Mouse (Mus musculus): ENCODE results near the gene Txnl4b. TPM values are rescaled to one million over a fixed set of nuclear protein-coding genes. Genes with fewer than 3 reads are reported as not detected.
A peak's percentile ranks its signal among the peaks of the same experiment; 100 is the strongest.

Txnl4b gene
- total and polyA plus RNA-seq, 3 experiments = 8.4 to 9.5 TPM; not detected in 1

- TF ChIP-seq RCOR1 (IDR thresholded peaks at IDR 0.05; ENCODE audit: low read depth, low read length) = no peak
- TF ChIP-seq USF1 (IDR thresholded peaks at IDR 0.05; ENCODE audit: low read depth, low read length) = no peak
- 0 out of 2 replicates have a peak, but pooled peaks have one; percentile 11 for TF ChIP-seq ZC3H11A (IDR thresholded peaks at IDR 0.05; ENCODE audit: low read depth, low read length)
- TF ChIP-seq CHD1 (IDR thresholded peaks at IDR 0.05; ENCODE audit: low read depth, low read length) = no peak
- peak; percentile 76 for TF ChIP-seq SMC3 (IDR thresholded peaks at IDR 0.05; ENCODE audit: low read depth, low read length)
- no peak for TF ChIP-seq USF2 (IDR thresholded peaks at IDR 0.05; ENCODE audit: borderline replicate concordance in 1 of 2, insufficient read depth in 1 of 2, low read depth in 1 of 2, low read length in 2 of 2)
- no peak for TF ChIP-seq POLR2AphosphoS5 (IDR thresholded peaks at IDR 0.05; ENCODE audit: borderline replicate concordance, low read depth, low read length)
- peak; percentile 45 for TF ChIP-seq RAD21 (IDR thresholded peaks at IDR 0.05; ENCODE audit: low read depth, low read length)
- TF ChIP-seq CTCF (IDR thresholded peaks at IDR 0.05 in 2 of 3, conservative IDR thresholded peaks at IDR 0.05 in 1 of 3; ENCODE audit: control insufficient read depth in 1 of 3, insufficient read depth in 1 of 3, low read depth in 2 of 3, low read length in 3 of 3, poor library complexity in 1 of 3, severe bottlenecking in 1 of 3) = peak; percentile 83 to 99 (median 87)
- Histone ChIP-seq H3K27ac (ENCODE audit: control insufficient read depth, low read depth, low read length) (no peak overlapping the region), H3K36me3 (ENCODE audit: control insufficient read depth in 1 of 2, insufficient read depth in 2 of 2, low read length in 2 of 2) (peaks cover 0 to 11% of the 10 kb centered on the region in 2 experiments; a peak in 3 of 4 replicates), H3K27me3 (ENCODE audit: control insufficient read depth in 1 of 2, insufficient read depth in 2 of 2, low read length in 2 of 2) (no peaks in the 10 kb centered on the region), H3K4me1 (ENCODE audit: control insufficient read depth in 1 of 2, insufficient read depth in 2 of 2, low read length in 2 of 2) (peaks cover 2 to 13% of the 10 kb centered on the region in 2 experiments; a peak in 3 of 4 replicates), H3K79me2 (ENCODE audit: control insufficient read depth, insufficient read depth, low read length, poor library complexity) (no peaks in the 10 kb centered on the region), H3K9me3 (replicated peaks; ENCODE audit: insufficient read depth, low read length) (no peaks in the 10 kb centered on the region), H3K9ac (ENCODE audit: control insufficient read depth, low read depth, low read length, poor library complexity, severe bottlenecking) (no peak overlapping the region), H3K4me3 (ENCODE audit: control insufficient read depth in 1 of 2, insufficient read depth in 1 of 2, low read depth in 2 of 2, low read length in 2 of 2) (no peak overlapping the region)
- DNase-seq (ENCODE audit: low read depth, low spot score) = peak; percentile 70
Measured at GRCm38 (mm10) chr8:109595854-109596253, 30.2 kb downstream of the Txnl4b start.

- Histone ChIP-seq H3K9ac (ENCODE audit: control insufficient read depth, low read depth, low read length, poor library complexity, severe bottlenecking) (no peak overlapping the region), H3K36me3 (ENCODE audit: control insufficient read depth in 1 of 2, insufficient read depth in 2 of 2, low read length in 2 of 2) (peaks cover 0 to 15% of the 10 kb centered on the region in 2 experiments; a peak in 2 of 4 replicates), H3K4me1 (ENCODE audit: control insufficient read depth in 1 of 2, insufficient read depth in 2 of 2, low read length in 2 of 2) (peaks cover 4 to 6% of the 10 kb centered on the region in 2 experiments), H3K79me2 (ENCODE audit: control insufficient read depth, insufficient read depth, low read length, poor library complexity) (peaks cover 6% of the 10 kb centered on the region), H3K4me3 (ENCODE audit: control insufficient read depth in 1 of 2, insufficient read depth in 1 of 2, low read depth in 2 of 2, low read length in 2 of 2) (no peak overlapping the region), H3K27me3 (ENCODE audit: control insufficient read depth in 1 of 2, insufficient read depth in 2 of 2, low read length in 2 of 2) (no peaks in the 10 kb centered on the region), H3K27ac (ENCODE audit: control insufficient read depth, low read depth, low read length) (no peak overlapping the region), H3K9me3 (replicated peaks; ENCODE audit: insufficient read depth, low read length) (no peaks in the 10 kb centered on the region)
- DNase-seq (ENCODE audit: low read depth, low spot score) = no peak
- TF ChIP-seq HCFC1 (IDR thresholded peaks at IDR 0.05; ENCODE audit: low read depth, low read length) (no peak), CTCF (IDR thresholded peaks at IDR 0.05 in 2 of 3, conservative IDR thresholded peaks at IDR 0.05 in 1 of 3; ENCODE audit: control insufficient read depth in 1 of 3, insufficient read depth in 1 of 3, low read depth in 2 of 3, low read length in 3 of 3, poor library complexity in 1 of 3, severe bottlenecking in 1 of 3) (0 out of 6 replicates have a peak, but pooled peaks of 1 of the 3 experiments have one; percentile 2)
Measured at GRCm38 (mm10) chr8:109606725-109607124, 41.0 kb downstream of the Txnl4b start.

GRCm38 (mm10) chr8:109607650-109608049, 42.0 kb downstream of the Txnl4b start:
- peaks cover 4 to 6% of the 10 kb centered on the region in 2 experiments for H3K4me1 ChIP-seq (ENCODE audit: control insufficient read depth in 1 of 2, insufficient read depth in 2 of 2, low read length in 2 of 2)
- H3K27me3 ChIP-seq (ENCODE audit: control insufficient read depth in 1 of 2, insufficient read depth in 2 of 2, low read length in 2 of 2) = no peaks in the 10 kb centered on the region
- H3K9me3 ChIP-seq (replicated peaks; ENCODE audit: insufficient read depth, low read length) = no peaks in the 10 kb centered on the region
- H3K27ac ChIP-seq (ENCODE audit: control insufficient read depth, low read depth, low read length) = peak overlapping the region; percentile 45
- H3K9ac ChIP-seq (ENCODE audit: control insufficient read depth, low read depth, low read length, poor library complexity, severe bottlenecking) = peak overlapping the region; percentile 64
- H3K4me3 ChIP-seq (ENCODE audit: control insufficient read depth in 1 of 2, insufficient read depth in 1 of 2, low read depth in 2 of 2, low read length in 2 of 2) = peak overlapping the region; percentile 67 to 93
- peaks cover 6% of the 10 kb centered on the region for H3K79me2 ChIP-seq (ENCODE audit: control insufficient read depth, insufficient read depth, low read length, poor library complexity)
- peaks cover 0 to 15% of the 10 kb centered on the region in 2 experiments; a peak in 2 of 4 replicates for H3K36me3 ChIP-seq (ENCODE audit: control insufficient read depth in 1 of 2, insufficient read depth in 2 of 2, low read length in 2 of 2)
- DNase-seq (ENCODE audit: low read depth, low spot score) = peak; percentile 81
- TF ChIP-seq ELF1 (IDR thresholded peaks at IDR 0.05; ENCODE audit: low read depth, low read length) (peak; percentile 43; the same call in 1 of the 2 replicates), RCOR1 (IDR thresholded peaks at IDR 0.05; ENCODE audit: low read depth, low read length) (no peak), MAX (IDR thresholded peaks at IDR 0.05; ENCODE audit: low read length) (peak; percentile 92), RAD21 (IDR thresholded peaks at IDR 0.05; ENCODE audit: low read depth, low read length) (no peak), POLR2AphosphoS2 (IDR thresholded peaks at IDR 0.05; ENCODE audit: low read length) (no peak), KAT2A (conservative IDR thresholded peaks at IDR 0.05; ENCODE audit: low read depth, low read length) (no peak), USF1 (IDR thresholded peaks at IDR 0.05; ENCODE audit: low read depth, low read length) (peak; percentile 77), ETS1 (IDR thresholded peaks at IDR 0.05; ENCODE audit: low read depth, low read length) (0 out of 2 replicates have a peak, but pooled peaks have one; percentile 16), SMC3 (IDR thresholded peaks at IDR 0.05; ENCODE audit: low read depth, low read length) (no peak), GATA1 (IDR thresholded peaks at IDR 0.05; ENCODE audit: low read depth, low read length) (0 out of 2 replicates have a peak, but pooled peaks have one; percentile 3), MYB (IDR thresholded peaks at IDR 0.05; ENCODE audit: low read depth, low read length) (no peak), UBTF (IDR thresholded peaks at IDR 0.05; ENCODE audit: borderline replicate concordance, insufficient read depth, low read depth, low read length) (no peak), BHLHE40 (IDR thresholded peaks at IDR 0.05; ENCODE audit: borderline replicate concordance, low read depth, low read length) (peak; percentile 97), TBP (IDR thresholded peaks at IDR 0.05; ENCODE audit: low read depth, low read length) (no peak), CTCF (IDR thresholded peaks at IDR 0.05 in 2 of 3, conservative IDR thresholded peaks at IDR 0.05 in 1 of 3; ENCODE audit: control insufficient read depth in 1 of 3, insufficient read depth in 1 of 3, low read depth in 2 of 3, low read length in 3 of 3, poor library complexity in 1 of 3, severe bottlenecking in 1 of 3) (no peak), ZC3H11A (IDR thresholded peaks at IDR 0.05; ENCODE audit: low read depth, low read length) (no peak), NRF1 (IDR thresholded peaks at IDR 0.05; ENCODE audit: insufficient read depth, low read depth, low read length, poor library complexity, severe bottlenecking) (peak; percentile 50; the same call in 1 of the 2 replicates), MAFK (IDR thresholded peaks at IDR 0.05; ENCODE audit: borderline replicate concordance, low read depth, low read length) (no peak)

Data from MEL (cell line).